Comparison of ENCODE assay signal across 17 mouse cellular contexts in genomic region chr12:14032363-14032762, GRCm38 (mm10).
"Had no signal": no experiment of that assay in that cellular context is flagged by ENCODE, and none has a peak within 500 bp of the region (broad histone marks: within the 10 kb centered on the region; RNA-seq: fewer than 3 reads in every experiment).

No protein-coding gene starts in this region.

- H3K9ac ChIP-seq: lung, embryonic 15.5 days; midbrain, embryonic 13.5 days; midbrain, embryonic 15.5 days; neural tube, embryonic 12.5 days; stomach, embryonic 15.5 days had no signal

- H3K4me3 ChIP-seq: lung, embryonic 15.5 days; megakaryocyte, embryonic 14.5 days; midbrain, embryonic 13.5 days; midbrain, embryonic 15.5 days; neural tube, embryonic 12.5 days; stomach, embryonic 15.5 days had no signal

- H3K4me1 ChIP-seq: lung, embryonic 15.5 days; megakaryocyte, embryonic 14.5 days; midbrain, embryonic 13.5 days; midbrain, embryonic 15.5 days; neural tube, embryonic 12.5 days; stomach, embryonic 15.5 days had no signal

- ATAC-seq: lung, postnatal 0 days; midbrain, embryonic 13.5 days; midbrain, embryonic 15.5 days had no signal

- H3K27me3 ChIP-seq: lung, embryonic 15.5 days; megakaryocyte, embryonic 14.5 days; midbrain, embryonic 13.5 days; midbrain, embryonic 15.5 days; neural tube, embryonic 12.5 days; stomach, embryonic 15.5 days had no signal

- H3K27ac ChIP-seq: lung, embryonic 15.5 days; macrophage; midbrain, embryonic 13.5 days; midbrain, embryonic 15.5 days; neural tube, embryonic 12.5 days; stomach, embryonic 15.5 days; stomach, postnatal 0 days had no signal

- H3K9me3 ChIP-seq: lung, embryonic 15.5 days; midbrain, embryonic 13.5 days; midbrain, embryonic 15.5 days; neural tube, embryonic 12.5 days; stomach, embryonic 15.5 days had no signal

- H3K36me3 ChIP-seq: lung, embryonic 15.5 days; midbrain, embryonic 13.5 days; midbrain, embryonic 15.5 days; neural tube, embryonic 12.5 days; stomach, embryonic 15.5 days had no signal

- H3K4me2 ChIP-seq: lung, embryonic 15.5 days; midbrain, embryonic 11.5 days; midbrain, embryonic 13.5 days; midbrain, embryonic 15.5 days; neural tube, embryonic 12.5 days; stomach, embryonic 15.5 days had no signal

- DNase-seq: lung, adult 2 months; lung, postnatal 14 days; lung, postnatal 36 days; right cerebral cortex, postnatal 14 days; thymus, adult 2 months; thymus, postnatal 25 days; thymus, postnatal 4 days had no signal
